Mouse (Mus musculus) left cerebral cortex, adult 2 months (tissue): Measurements from ENCODE around the gene AI464131. TPM values are rescaled to one million over a fixed set of nuclear protein-coding genes. Genes with fewer than 3 reads are reported as not detected.

Experiments used
- DNase-seq, 2 experiments: peaks; one replicate each; pipeline ENCODE4 v3.0.0; 2021 to 2022; ENCODE audit warnings: low spot score in 2 of 2, mixed read lengths in 1 of 2; ENCODE audit errors: extremely low spot score in 1 of 2
- H3K27ac ChIP-seq: fragments of 200-600 bp; 2 replicates; pipeline ENCODE4 v1.8.1; 2022
- H3K4me3 ChIP-seq: fragments of 200-600 bp; 2 replicates; pipeline ENCODE4 v1.8.1; 2022
- CTCF ChIP-seq: fragments of 200-600 bp; IDR thresholded peaks from 2 replicates; pipeline ENCODE4 v1.8.1; 2022; ENCODE audit warnings: antibody characterized with exemption, mild to moderate bottlenecking, moderate library complexity
- intact Hi-C: fragments of 180-260 bp; cut with DNase I; formaldehyde crosslinking; loops from one replicate; pipeline ENCODE4 v1.15.1; 2025
- total RNA-seq, 2 experiments: library from RNA; stranded (reverse); gene quantifications; 2 replicates each; pipeline ENCODE4 v1.2.3; 2021

AI464131 gene
- total RNA-seq, 2 experiments from 2014 or later: 27.1 to 28.1 TPM

GRCm38 (mm10) chr4:41502171-41502940 is 520 bp downstream of the AI464131 start:
- intact Hi-C loops: no loop called here
- peak overlapping the region; percentile 33; the same call in 1 of the 2 replicates for H3K27ac ChIP-seq
- TF ChIP-seq CTCF: no peak

DNA sequence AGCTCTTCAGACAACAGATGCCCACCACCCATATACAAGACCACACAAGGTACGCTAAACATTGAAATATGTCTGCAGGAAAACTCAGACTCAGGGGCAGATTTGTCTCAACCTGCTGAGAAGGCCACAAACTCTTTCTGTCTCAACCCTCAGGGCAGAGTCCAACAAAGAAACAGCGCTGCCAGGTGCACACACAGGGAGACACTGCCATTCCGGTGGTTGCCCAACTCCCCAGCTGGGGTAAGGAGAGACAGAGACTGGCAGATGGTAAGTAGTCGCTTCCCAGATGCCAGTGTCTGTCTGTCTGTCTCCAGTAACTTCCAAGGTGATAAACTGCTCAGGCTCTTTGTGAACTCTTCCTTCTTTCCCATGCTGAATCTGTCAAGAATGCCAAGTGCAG is 2.1 kb downstream of the AI464131 start:
- TF ChIP-seq CTCF: no peak
- no peak for DNase-seq
- intact Hi-C loops: no loop called here
- H3K4me3 ChIP-seq: no peak overlapping the region
- no peak overlapping the region; the same call in 1 of the 2 replicates for H3K27ac ChIP-seq

More at GRCm38 (mm10) chr4:41502171-41502940, 520 bp downstream of the AI464131 start:
- DNase-seq: no peak
- peak overlapping the region; percentile 52 for H3K4me3 ChIP-seq

- no peak for DNase-seq
- intact Hi-C loops: loop anchor here (2.0 kb wide), 1 partner anchor 19 kb away; no protein-coding TSS in a partner anchor
- TF ChIP-seq CTCF: no peak
- Histone ChIP-seq H3K27ac (no peak overlapping the region; the same call in 1 of the 2 replicates), H3K4me3 (no peak overlapping the region)
Measured at GRCm38 (mm10) chr4:41499619-41500018, 3.3 kb downstream of the AI464131 start.

DNA sequence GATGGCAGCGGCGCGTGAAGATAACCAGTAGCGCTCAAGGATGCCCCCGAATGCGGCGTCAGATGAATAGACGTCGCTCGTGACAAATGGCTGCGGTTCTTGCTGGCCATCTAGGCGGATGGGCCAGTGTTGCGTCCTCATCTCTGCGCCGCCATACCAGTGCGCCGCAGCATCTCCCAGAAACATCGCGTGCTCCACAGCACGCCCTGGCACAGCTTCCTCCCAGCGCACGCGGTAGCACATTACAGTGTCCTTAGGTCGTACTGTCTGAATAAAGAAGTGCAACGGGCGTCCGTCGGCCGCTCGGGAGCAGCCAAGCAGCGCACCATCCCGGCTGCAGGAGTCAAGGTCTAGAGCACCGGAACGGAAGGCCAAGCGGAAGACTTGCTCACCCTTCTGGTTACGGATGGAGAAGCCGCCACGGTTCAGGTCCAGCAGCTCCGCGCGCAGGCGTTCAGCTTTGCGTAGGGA is 3.9 kb downstream of the AI464131 start:
- Histone ChIP-seq H3K4me3 (no peak overlapping the region), H3K27ac (no peak overlapping the region; the same call in 1 of the 2 replicates)
- TF ChIP-seq CTCF: no peak
- intact Hi-C loops: loop anchor here (2.0 kb wide), 1 partner anchor 18 kb away; no protein-coding TSS in a partner anchor
- no peak for DNase-seq

DNA sequence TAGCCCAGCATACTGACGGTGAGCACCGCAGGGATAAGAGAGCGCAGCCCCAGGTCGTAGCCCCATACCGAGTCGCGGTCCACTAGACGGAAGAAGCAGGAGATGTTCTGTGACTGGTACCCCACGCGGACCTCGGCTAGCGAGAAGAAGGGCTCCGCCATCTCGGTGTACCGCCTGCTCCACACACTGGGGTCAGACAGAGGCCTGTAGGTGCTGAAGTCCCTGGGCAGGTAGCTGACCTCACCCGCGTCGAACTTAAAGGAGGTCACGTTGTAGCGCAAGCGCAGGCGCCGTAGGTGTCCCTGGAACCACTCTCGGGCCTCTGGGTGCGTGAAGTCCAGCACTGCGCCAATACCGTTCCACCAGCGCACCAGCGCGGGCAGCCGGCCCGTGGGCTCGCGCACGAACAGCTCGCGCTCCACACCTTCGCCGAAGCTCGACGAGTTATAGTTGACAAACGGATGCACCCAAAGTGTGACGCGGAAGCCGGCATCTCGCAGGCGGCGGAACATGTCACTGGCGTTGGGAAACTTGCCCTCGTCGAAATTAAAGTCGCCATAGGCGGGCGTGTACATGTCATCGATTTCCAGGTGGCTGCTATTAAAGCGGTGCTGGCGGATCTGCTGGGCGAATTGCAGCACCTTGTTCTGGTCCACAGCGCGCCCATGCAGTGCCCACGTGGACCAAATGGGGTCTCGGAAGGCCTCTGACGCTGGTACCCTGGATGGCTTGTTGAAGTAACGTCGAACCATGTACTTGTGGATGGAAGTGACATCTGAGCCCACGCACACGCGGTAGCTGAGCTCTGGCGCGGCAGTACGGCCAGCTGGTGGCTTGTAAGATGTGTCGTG is 4.7 kb downstream of the AI464131 start:
- H3K4me3 ChIP-seq: no peak overlapping the region; the same call in 1 of the 2 replicates
- H3K27ac ChIP-seq: no peak overlapping the region; the same call in 1 of the 2 replicates
- intact Hi-C loops: loop anchor here (2.0 kb wide), 1 partner anchor 17 kb away; no protein-coding TSS in a partner anchor
- DNase-seq: no peak
- TF ChIP-seq CTCF: no peak

DNA sequence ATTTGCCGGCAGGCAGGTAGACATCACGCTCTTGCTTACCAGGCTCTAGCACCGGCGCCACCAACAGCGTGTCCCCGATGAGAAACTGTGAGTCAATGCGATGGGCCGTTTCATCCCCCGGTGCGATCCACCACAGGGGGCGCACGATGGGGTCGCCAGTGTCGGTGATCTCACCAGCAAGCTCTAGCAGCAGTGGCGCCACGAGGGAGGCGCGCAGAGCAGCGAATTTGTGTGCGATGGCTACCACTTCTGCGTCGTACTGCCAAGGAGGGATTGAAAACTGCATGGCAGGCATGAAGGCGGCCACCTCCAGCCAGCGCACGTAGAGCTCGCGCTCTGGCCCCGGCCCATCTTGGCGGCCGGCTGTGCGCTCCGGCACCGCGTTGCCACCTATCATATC is 5.3 kb downstream of the AI464131 start:
- intact Hi-C loops: no loop called here
- peak; percentile 25 for TF ChIP-seq CTCF
- no peak overlapping the region; the same call in 1 of the 2 replicates for H3K4me3 ChIP-seq

GRCm38 (mm10) chr4:41497046-41497445 is 5.8 kb downstream of the AI464131 start:
- DNase-seq: no peak
- TF ChIP-seq CTCF: no peak
- Histone ChIP-seq H3K4me3 (no peak overlapping the region), H3K27ac (no peak overlapping the region)
- intact Hi-C loops: no loop called here

More for the DNA sequence above, 5.3 kb downstream of the AI464131 start:
- no peak for DNase-seq
- H3K27ac ChIP-seq: no peak overlapping the region

DNA sequence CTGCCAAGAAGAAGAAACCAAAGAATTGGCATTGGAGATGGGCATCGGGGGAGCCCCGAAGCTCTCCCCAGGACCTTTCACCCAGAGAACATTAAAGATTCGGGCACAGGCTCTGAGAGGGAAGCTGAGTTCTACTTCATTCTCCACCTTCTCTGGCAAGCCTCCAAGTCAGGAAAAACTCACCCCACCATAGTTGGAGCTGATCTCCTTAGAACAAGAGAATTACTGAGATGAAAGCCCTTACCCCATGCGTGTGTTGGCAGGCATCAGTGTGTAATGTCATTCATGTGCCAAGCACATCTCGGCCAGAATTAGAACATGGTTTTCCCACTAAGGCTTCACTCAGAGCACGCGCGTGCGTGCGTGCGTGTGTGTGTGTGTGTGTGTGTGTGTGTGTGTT is 7.0 kb downstream of the AI464131 start:
- intact Hi-C loops: no loop called here
- H3K27ac ChIP-seq: no peak overlapping the region
- no peak for DNase-seq
- TF ChIP-seq CTCF: no peak
- no peak overlapping the region for H3K4me3 ChIP-seq

DNA sequence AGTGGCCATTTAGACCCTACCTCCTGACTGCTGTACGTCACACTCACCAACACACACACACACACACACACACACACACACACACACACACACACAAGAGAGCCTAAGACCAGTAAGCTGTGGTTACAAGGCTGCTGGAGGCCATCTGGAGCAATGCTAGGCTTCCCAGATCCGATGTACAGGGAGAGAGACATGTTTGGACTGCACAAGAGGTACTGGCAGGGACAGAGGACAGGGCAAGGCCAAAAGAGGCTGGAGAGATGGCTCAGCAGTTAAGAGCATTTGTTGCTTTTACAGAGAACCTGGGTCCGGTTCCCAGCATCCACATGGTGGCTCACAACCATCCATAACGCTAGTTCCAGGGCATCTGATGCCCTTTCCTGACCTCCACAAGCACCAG is 7.8 kb downstream of the AI464131 start:
- Histone ChIP-seq H3K4me3 (no peak overlapping the region), H3K27ac (0 out of 2 replicates have a peak overlapping the region, but pooled peaks have one; percentile 21)
- TF ChIP-seq CTCF: no peak
- no peak for DNase-seq
- intact Hi-C loops: no loop called here

DNA sequence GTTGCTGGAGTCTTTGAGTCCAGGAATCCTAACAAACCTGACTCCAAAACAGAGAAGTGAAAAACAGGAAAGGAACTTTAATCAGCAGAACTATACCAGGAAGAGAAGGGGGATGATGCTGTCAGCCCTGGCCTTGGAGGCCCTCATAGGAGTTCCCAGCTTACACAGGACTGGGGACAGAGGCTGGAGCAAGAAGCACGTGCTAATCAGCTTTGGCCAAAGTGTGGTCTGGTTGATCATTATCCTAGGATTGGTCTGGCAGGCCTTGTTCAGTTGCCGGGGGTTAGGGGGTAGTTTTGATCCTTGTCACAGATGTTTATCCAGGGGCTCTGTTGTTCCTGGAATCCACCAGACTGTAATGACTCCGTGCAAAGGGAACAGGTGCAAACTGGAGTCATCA is 8.5 kb downstream of the AI464131 start:
- intact Hi-C loops: no loop called here
- DNase-seq: no peak
- TF ChIP-seq CTCF: no peak
- H3K4me3 ChIP-seq: no peak overlapping the region
- H3K27ac ChIP-seq: no peak overlapping the region

- no peak overlapping the region for H3K4me3 ChIP-seq
- intact Hi-C loops: no loop called here
- H3K27ac ChIP-seq: no peak overlapping the region
- TF ChIP-seq CTCF: no peak
- no peak for DNase-seq
Measured at GRCm38 (mm10) chr4:41493464-41494116, 9.3 kb downstream of the AI464131 start.
